Mouse (Mus musculus): Measurements from ENCODE around the gene Camk2d.

Gene Camk2d

GRCm38 (mm10) chr3:126810372-126811090, 214.4 kb downstream of the Camk2d start:
- DNase-seq (ENCODE audit: low spot score) = no peak

- DNase-seq (ENCODE audit: low spot score) = no peak
These were observed 215.5 kb downstream of the Camk2d start for GRCm38 (mm10) chr3:126811646-126812045.

GRCm38 (mm10) chr3:126822374-126822773, 226.3 kb downstream of the Camk2d start:
- DNase-seq (ENCODE audit: low spot score) = no peak

GRCm38 (mm10) chr3:126824930-126825329, 228.8 kb downstream of the Camk2d start:
- DNase-seq (ENCODE audit: low spot score) = no peak

- no peak for DNase-seq (ENCODE audit: low spot score)
These were observed 230.1 kb downstream of the Camk2d start for GRCm38 (mm10) chr3:126826172-126826571.

GRCm38 (mm10) chr3:126827900-126828299, 231.8 kb downstream of the Camk2d start:
- no peak for DNase-seq (ENCODE audit: low spot score)

- no peak for DNase-seq (ENCODE audit: low spot score)
These were observed 233.7 kb downstream of the Camk2d start for GRCm38 (mm10) chr3:126829817-126830216.

- DNase-seq (ENCODE audit: low spot score) = peak; percentile 70
These were observed 235.5 kb downstream of the Camk2d start for GRCm38 (mm10) chr3:126831418-126832138.

- DNase-seq (ENCODE audit: low spot score) = no peak
These were observed 238.6 kb downstream of the Camk2d start for GRCm38 (mm10) chr3:126834641-126835167.

GRCm38 (mm10) chr3:126842780-126843179, 246.7 kb downstream of the Camk2d start:
- DNase-seq (ENCODE audit: low spot score) = no peak

- no peak for DNase-seq (ENCODE audit: low spot score)
These were observed 248.7 kb downstream of the Camk2d start for GRCm38 (mm10) chr3:126844809-126845208.

GRCm38 (mm10) chr3:126848081-126848480, 252.0 kb downstream of the Camk2d start:
- no peak for DNase-seq (ENCODE audit: low spot score)

- no peak for DNase-seq (ENCODE audit: low spot score)
These were observed 264.3 kb downstream of the Camk2d start for GRCm38 (mm10) chr3:126860442-126860841.

- DNase-seq (ENCODE audit: low spot score) = peak; percentile 6
These were observed 273.5 kb downstream of the Camk2d start for GRCm38 (mm10) chr3:126869561-126869960.

- no peak for DNase-seq (ENCODE audit: low spot score)
These were observed 274.6 kb downstream of the Camk2d start for GRCm38 (mm10) chr3:126870688-126871087.

- no peak for DNase-seq (ENCODE audit: low spot score)
These were observed 282.1 kb downstream of the Camk2d start for GRCm38 (mm10) chr3:126878233-126878632.

GRCm38 (mm10) chr3:126886090-126886489, 290.0 kb downstream of the Camk2d start:
- no peak for DNase-seq (ENCODE audit: low spot score)

GRCm38 (mm10) chr3:126886644-126887043, 290.5 kb downstream of the Camk2d start:
- DNase-seq (ENCODE audit: low spot score) = no peak

Data from urinary bladder, postnatal 14 days (tissue).